Mouse (Mus musculus): Measurements from ENCODE around the gene Gm5901. TPM values are rescaled to one million over a fixed set of nuclear protein-coding genes. Genes with fewer than 3 reads are reported as not detected.

The Gm5901 gene
- polyA plus RNA-seq, 1 experiment = not detected

GRCm38 (mm10) chr7:105414385-105414784 is 39.5 kb downstream of the Gm5901 start:
- no peak overlapping the region for H3K27ac ChIP-seq (ENCODE audit: control insufficient read depth, insufficient read depth, low read depth, low read length, poor library complexity)
- H3K4me3 ChIP-seq (replicated peaks; ENCODE audit: control insufficient read depth, low read depth, low read length) = no peak overlapping the region
- H3K4me1 ChIP-seq (ENCODE audit: control insufficient read depth, insufficient read depth, low read length) = no peaks in the 10 kb centered on the region
- no peak for TF ChIP-seq POLR2A (IDR thresholded peaks at IDR 0.05; ENCODE audit: borderline replicate concordance, control insufficient read depth, low read depth, low read length)
- no peak for TF ChIP-seq CTCF (IDR thresholded peaks at IDR 0.05; ENCODE audit: control insufficient read depth, insufficient read depth, low read length)
- 61% methylated on average over 6 of the region's 6 CpGs for WGBS

- TF ChIP-seq POLR2A (IDR thresholded peaks at IDR 0.05; ENCODE audit: borderline replicate concordance, control insufficient read depth, low read depth, low read length) (no peak), CTCF (IDR thresholded peaks at IDR 0.05; ENCODE audit: control insufficient read depth, insufficient read depth, low read length) (no peak)
- Histone ChIP-seq H3K4me3 (replicated peaks; ENCODE audit: control insufficient read depth, low read depth, low read length) (no peak overlapping the region), H3K27ac (ENCODE audit: control insufficient read depth, insufficient read depth, low read depth, low read length, poor library complexity) (no peak overlapping the region), H3K4me1 (ENCODE audit: control insufficient read depth, insufficient read depth, low read length) (no peaks in the 10 kb centered on the region)
- 87% methylated on average over 7 of the region's 7 CpGs for WGBS
These were observed 41.7 kb downstream of the Gm5901 start for GRCm38 (mm10) chr7:105416529-105416928.

- WGBS = 85% methylated on average over 5 of the region's 5 CpGs
- H3K27ac ChIP-seq (ENCODE audit: control insufficient read depth, insufficient read depth, low read depth, low read length, poor library complexity) = no peak overlapping the region
- no peak overlapping the region for H3K4me3 ChIP-seq (replicated peaks; ENCODE audit: control insufficient read depth, low read depth, low read length)
- TF ChIP-seq CTCF (IDR thresholded peaks at IDR 0.05; ENCODE audit: control insufficient read depth, insufficient read depth, low read length) (no peak), POLR2A (IDR thresholded peaks at IDR 0.05; ENCODE audit: borderline replicate concordance, control insufficient read depth, low read depth, low read length) (no peak)
- no peaks in the 10 kb centered on the region for H3K4me1 ChIP-seq (ENCODE audit: control insufficient read depth, insufficient read depth, low read length)
These were observed 43.3 kb downstream of the Gm5901 start for GRCm38 (mm10) chr7:105418106-105418505.

GRCm38 (mm10) chr7:105420903-105421302 is 46.1 kb downstream of the Gm5901 start:
- Histone ChIP-seq H3K27ac (ENCODE audit: control insufficient read depth, insufficient read depth, low read depth, low read length, poor library complexity) (no peak overlapping the region), H3K4me3 (replicated peaks; ENCODE audit: control insufficient read depth, low read depth, low read length) (no peak overlapping the region), H3K4me1 (ENCODE audit: control insufficient read depth, insufficient read depth, low read length) (no peaks in the 10 kb centered on the region)
- TF ChIP-seq CTCF (IDR thresholded peaks at IDR 0.05; ENCODE audit: control insufficient read depth, insufficient read depth, low read length) (no peak), POLR2A (IDR thresholded peaks at IDR 0.05; ENCODE audit: borderline replicate concordance, control insufficient read depth, low read depth, low read length) (no peak)
- WGBS = 35% methylated on average over 2 of the region's 2 CpGs

GRCm38 (mm10) chr7:105424368-105424767 is 49.5 kb downstream of the Gm5901 start:
- TF ChIP-seq POLR2A (IDR thresholded peaks at IDR 0.05; ENCODE audit: borderline replicate concordance, control insufficient read depth, low read depth, low read length) = no peak
- TF ChIP-seq CTCF (IDR thresholded peaks at IDR 0.05; ENCODE audit: control insufficient read depth, insufficient read depth, low read length) = no peak
- Histone ChIP-seq H3K27ac (ENCODE audit: control insufficient read depth, insufficient read depth, low read depth, low read length, poor library complexity) (no peak overlapping the region), H3K4me1 (ENCODE audit: control insufficient read depth, insufficient read depth, low read length) (no peaks in the 10 kb centered on the region), H3K4me3 (replicated peaks; ENCODE audit: control insufficient read depth, low read depth, low read length) (no peak overlapping the region)
- WGBS = 25% methylated on average over 5 of the region's 5 CpGs

GRCm38 (mm10) chr7:105425424-105426043 is 50.7 kb downstream of the Gm5901 start, which contains the start of gene Cckbr:
Gene Cckbr, plus strand, starts transcription at chr7:105425731.
- 2% methylated on average over 31 of the region's 31 CpGs for WGBS
- TF ChIP-seq POLR2A (IDR thresholded peaks at IDR 0.05; ENCODE audit: borderline replicate concordance, control insufficient read depth, low read depth, low read length) (no peak), CTCF (IDR thresholded peaks at IDR 0.05; ENCODE audit: control insufficient read depth, insufficient read depth, low read length) (no peak)
- no peak within 1 kb of the TSS for H3K4me3 ChIP-seq (replicated peaks; ENCODE audit: control insufficient read depth, low read depth, low read length)
- H3K27ac ChIP-seq (ENCODE audit: control insufficient read depth, insufficient read depth, low read depth, low read length, poor library complexity) = no peak within 1 kb of the TSS
- no peaks in the 10 kb centered on the region for H3K4me1 ChIP-seq (ENCODE audit: control insufficient read depth, insufficient read depth, low read length)

- TF ChIP-seq CTCF (IDR thresholded peaks at IDR 0.05; ENCODE audit: control insufficient read depth, insufficient read depth, low read length) (no peak), POLR2A (IDR thresholded peaks at IDR 0.05; ENCODE audit: borderline replicate concordance, control insufficient read depth, low read depth, low read length) (no peak)
- Histone ChIP-seq H3K4me3 (replicated peaks; ENCODE audit: control insufficient read depth, low read depth, low read length) (no peak overlapping the region), H3K4me1 (ENCODE audit: control insufficient read depth, insufficient read depth, low read length) (no peaks in the 10 kb centered on the region), H3K27ac (ENCODE audit: control insufficient read depth, insufficient read depth, low read depth, low read length, poor library complexity) (no peak overlapping the region)
- WGBS = 9% methylated on average over 11 of the region's 11 CpGs
These were observed 51.2 kb downstream of the Gm5901 start for GRCm38 (mm10) chr7:105426051-105426450.

Other genes starting within 250 kb of the Gm5901 start
- gene Olfr683, start 228.0 kb upstream of the Gm5901 start, polyA plus RNA-seq (2011; ENCODE audit: insufficient read depth, insufficient read length, low replicate concordance, missing spikeins) = not detected in 2 replicates
- not detected in 2 replicates for gene Olfr684, start 211.4 kb upstream of the Gm5901 start, polyA plus RNA-seq (2011; ENCODE audit: insufficient read depth, insufficient read length, low replicate concordance, missing spikeins)
- gene Olfr685, start 189.0 kb upstream of the Gm5901 start, polyA plus RNA-seq (2011; ENCODE audit: insufficient read depth, insufficient read length, low replicate concordance, missing spikeins) = not detected in 2 replicates
- not detected in 2 replicates for gene Olfr686, start 167.6 kb upstream of the Gm5901 start, polyA plus RNA-seq (2011; ENCODE audit: insufficient read depth, insufficient read length, low replicate concordance, missing spikeins)
- gene Olfr688, start 86.9 kb upstream of the Gm5901 start, polyA plus RNA-seq (2011; ENCODE audit: insufficient read depth, insufficient read length, low replicate concordance, missing spikeins) = not detected in 2 replicates
- gene Olfr689, start 63.9 kb upstream of the Gm5901 start, polyA plus RNA-seq (2011; ENCODE audit: insufficient read depth, insufficient read length, low replicate concordance, missing spikeins) = not detected in 2 replicates
- not detected in 2 replicates for gene Olfr690, start 40.9 kb upstream of the Gm5901 start, polyA plus RNA-seq (2011; ENCODE audit: insufficient read depth, insufficient read length, low replicate concordance, missing spikeins)
- not detected in 2 replicates for gene Olfr691, start 32.8 kb upstream of the Gm5901 start, polyA plus RNA-seq (2011; ENCODE audit: insufficient read depth, insufficient read length, low replicate concordance, missing spikeins)
- gene Olfr692, start 6.8 kb upstream of the Gm5901 start, polyA plus RNA-seq (2011; ENCODE audit: insufficient read depth, insufficient read length, low replicate concordance, missing spikeins) = not detected in 2 replicates
- gene Fam160a2, start 25.0 kb downstream of the Gm5901 start, polyA plus RNA-seq (2011; ENCODE audit: insufficient read depth, insufficient read length, low replicate concordance, missing spikeins) = 31.1 and 112 TPM in 2 replicates
- 0.60 TPM in 1 of 2 replicates, not detected in the other for gene Cnga4, start 29.5 kb downstream of the Gm5901 start, polyA plus RNA-seq (2011; ENCODE audit: insufficient read depth, insufficient read length, low replicate concordance, missing spikeins)
- not detected in 2 replicates for gene Cckbr, start 50.7 kb downstream of the Gm5901 start, polyA plus RNA-seq (2011; ENCODE audit: insufficient read depth, insufficient read length, low replicate concordance, missing spikeins)
- 6.1 and 7.6 TPM in 2 replicates for gene Cavin3, start 107.3 kb downstream of the Gm5901 start, polyA plus RNA-seq (2011; ENCODE audit: insufficient read depth, insufficient read length, low replicate concordance, missing spikeins)
- 4.3 and 9.2 TPM in 2 replicates for gene Smpd1, start 179.3 kb downstream of the Gm5901 start, polyA plus RNA-seq (2011; ENCODE audit: insufficient read depth, insufficient read length, low replicate concordance, missing spikeins)
- 0.80 and 1.1 TPM in 2 replicates for gene Apbb1, start 206.6 kb downstream of the Gm5901 start, polyA plus RNA-seq (2011; ENCODE audit: insufficient read depth, insufficient read length, low replicate concordance, missing spikeins)
- gene Hpx, start 225.1 kb downstream of the Gm5901 start, polyA plus RNA-seq (2011; ENCODE audit: insufficient read depth, insufficient read length, low replicate concordance, missing spikeins) = 5.9 and 19.9 TPM in 2 replicates